Mouse (Mus musculus): Measurements from ENCODE around the gene S100a3. TPM values are rescaled to one million over a fixed set of nuclear protein-coding genes. Genes with fewer than 3 reads are reported as not detected.

S100a3 gene
- total RNA-seq, 2 experiments from 2014 or later: not detected

Other genes starting within 250 kb of the S100a3 start
- 1 to 10 TPM; 1.9 to 2.6 TPM for gene Slc27a3, start 170.6 kb upstream of the S100a3 start, total RNA-seq (2021)
- gene Ints3, start 127.0 kb upstream of the S100a3 start, total RNA-seq (2021): 10 to 100 TPM; 26.4 to 27.2 TPM
- 10 to 100 TPM; 25.8 to 33.1 TPM for gene Npr1, start 94.7 kb upstream of the S100a3 start, total RNA-seq (2021)
- gene Ilf2, start 84.5 kb upstream of the S100a3 start, total RNA-seq (2021): 10 to 100 TPM; 35.3 to 39.2 TPM
- 10 to 100 TPM; 51.3 to 52.6 TPM for gene Snapin, start 69.5 kb upstream of the S100a3 start, total RNA-seq (2021)
- gene Chtop, start 51.1 kb upstream of the S100a3 start, total RNA-seq (2021): 100 to 1,000 TPM; 101 to 123 TPM
- gene S100a1, start 46.2 kb upstream of the S100a3 start, total RNA-seq (2021): 100 to 1,000 TPM; 516 to 570 TPM
- gene S100a13, start 46.1 kb upstream of the S100a3 start, total RNA-seq (2021): 10 to 100 TPM; 29.1 to 29.8 TPM
- 1 to 10 TPM in 1 of 2 experiments, under 1 TPM in 1; 0.74 to 1.7 TPM for gene S100a14, start 33.7 kb upstream of the S100a3 start, total RNA-seq (2021)
- gene S100a16, start 23.3 kb upstream of the S100a3 start, total RNA-seq (2021): 10 to 100 TPM; 77.3 to 86.0 TPM
- not detected for gene S100a2, start 29.7 kb downstream of the S100a3 start, total RNA-seq (2021)
- not detected for gene Gm42674, start 41.3 kb downstream of the S100a3 start, total RNA-seq (2021)
- gene S100a4, start 43.2 kb downstream of the S100a3 start, total RNA-seq (2021): 10 to 100 TPM; 12.2 to 14.3 TPM
- not detected for gene S100a5, start 47.9 kb downstream of the S100a3 start, total RNA-seq (2021)
- gene S100a6, start 52.3 kb downstream of the S100a3 start, total RNA-seq (2021): 10 to 100 TPM; 62.2 to 71.0 TPM
- gene S100a7a, start 93.4 kb downstream of the S100a3 start, total RNA-seq (2021): under 1 TPM in 1 of 2 experiments, not detected in 1; 0.17 TPM
- gene S100a8, start 108.4 kb downstream of the S100a3 start, total RNA-seq (2021): 1 to 10 TPM; 2.6 to 2.8 TPM
- gene S100a9, start 135.1 kb downstream of the S100a3 start, total RNA-seq (2021): 1 to 10 TPM; 3.7 to 5.4 TPM
- gene Pglyrp4, start 166.3 kb downstream of the S100a3 start, total RNA-seq (2021): not detected
- not detected for gene Gm5849, start 217.3 kb downstream of the S100a3 start, total RNA-seq (2021)

Measured in heart, postnatal 14 days (tissue).